Mouse (Mus musculus) liver, embryonic 14.5 days (tissue): Measurements from ENCODE around the gene Bcap29. TPM values are rescaled to one million over a fixed set of nuclear protein-coding genes. Genes with fewer than 3 reads are reported as not detected.
"Not testable (repeated sequence)": the region's sequence is repeated elsewhere in the genome, so short reads cannot be mapped to it uniquely, and the experiment has no call there.

Experiments
- ATAC-seq: fragments of 200-750 bp; cut with Nextera tagmentation; 2 replicates; pipeline ENCODE4 v1.8.0; 2017; ENCODE audit warnings: moderate number of reproducible peaks, mild to moderate bottlenecking, moderate library complexity; ENCODE audit not compliant: insufficient read depth
- DNase-seq, 3 experiments: peaks; one replicate each; pipeline ENCODE4 v3.0.0-alpha.2; 2012 to 2013; ENCODE audit warnings: low read depth in 3 of 3, low spot score in 3 of 3
- H3K27ac ChIP-seq: fragments of 300-500 bp; sonication (generic); 2 replicates; pipeline ENCODE4 v1.5.1; 2014; ENCODE audit warnings: moderate library complexity, mild to moderate bottlenecking, control low read depth, inconsistent platforms
- H3K27me3 ChIP-seq: fragments of 300-500 bp; sonication (generic); 2 replicates; pipeline ENCODE4 v1.6.1; 2014; ENCODE audit warnings: mild to moderate bottlenecking, low read length, moderate library complexity; ENCODE audit not compliant: control insufficient read depth, insufficient read depth
- H3K36me3 ChIP-seq: fragments of 300-500 bp; sonication (generic); replicated peaks from 2 replicates; pipeline ENCODE4 v1.6.1; 2014; ENCODE audit warnings: low read depth; ENCODE audit not compliant: control insufficient read depth, insufficient read depth
- H3K4me1 ChIP-seq, 2 experiments: fragments of 200-500 bp in 1 of 2; fragments of 300-500 bp in 1 of 2; sonication (generic) in 1 of 2; replicated peaks; 2 replicates each; pipeline ENCODE4 v1.6.1; 2012 to 2014; ENCODE audit warnings: antibody characterized with exemption in 1 of 2, inconsistent platforms in 1 of 2, low read length in 1 of 2; ENCODE audit not compliant: control insufficient read depth in 2 of 2, insufficient read depth in 2 of 2
- H3K4me2 ChIP-seq: fragments of 300-500 bp; sonication (generic); 2 replicates; pipeline ENCODE4 v1.6.1; 2014; ENCODE audit warnings: low read depth, mild to moderate bottlenecking, control low read depth, moderate library complexity
- H3K4me3 ChIP-seq, 2 experiments: fragments of 200-500 bp in 1 of 2; fragments of 300-500 bp in 1 of 2; sonication (generic) in 1 of 2; 2 replicates each; pipeline ENCODE4 v1.5.1; 2012 to 2014; ENCODE audit warnings: low read depth in 2 of 2, low read length in 2 of 2, mild to moderate bottlenecking in 2 of 2, control low read depth in 1 of 2, inconsistent platforms in 1 of 2, moderate library complexity in 1 of 2; ENCODE audit not compliant: insufficient read depth in 1 of 2
- H3K9ac ChIP-seq: fragments of 300-500 bp; sonication (generic); replicated peaks from 2 replicates; pipeline ENCODE4 v1.6.1; 2014; ENCODE audit warnings: mild to moderate bottlenecking, control low read depth, moderate library complexity
- H3K9me3 ChIP-seq: fragments of 300-500 bp; sonication (generic); 2 replicates; pipeline ENCODE4 v1.6.1; 2016; ENCODE audit warnings: low read length, mixed read lengths; ENCODE audit not compliant: control insufficient read depth
- CTCF ChIP-seq: IDR thresholded peaks from 2 replicates; pipeline ENCODE4 v1.5.1; 2016; ENCODE audit warnings: antibody characterized with exemption, low read depth, control low read depth
- EP300 ChIP-seq: IDR thresholded peaks from 2 replicates; pipeline ENCODE4 v1.6.1; 2016; ENCODE audit warnings: antibody characterized with exemption, low read depth
- WGBS: fragments of 180-500 bp; shearing (Covaris S2); extraction: QIAGEN DNeasy Blood & Tissue Kit; methylation state at CpG from one replicate; pipeline ENCODE4 v1.1.7; 2014; ENCODE audit not compliant: insufficient replicate concordance; 5-methylcytosine and 5-hydroxymethylcytosine counted together
- polyA plus RNA-seq, 2 experiments: library from polyadenylated mRNA; depleted of rRNA in 1 of 2; stranded (reverse) in 1 of 2; unstranded in 1 of 2; fragments of >200 nt; fragmentation: Nextera tagmentation in 1 of 2; extraction: Ambion mirVana in 1 of 2; gene quantifications; 2 replicates each; pipeline versions ENCODE4 v1.2.1 to v1.2.3; 2012 to 2014

The Bcap29 gene
- polyA plus RNA-seq, 2 experiments = 8.5 to 29.7 TPM

DNA sequence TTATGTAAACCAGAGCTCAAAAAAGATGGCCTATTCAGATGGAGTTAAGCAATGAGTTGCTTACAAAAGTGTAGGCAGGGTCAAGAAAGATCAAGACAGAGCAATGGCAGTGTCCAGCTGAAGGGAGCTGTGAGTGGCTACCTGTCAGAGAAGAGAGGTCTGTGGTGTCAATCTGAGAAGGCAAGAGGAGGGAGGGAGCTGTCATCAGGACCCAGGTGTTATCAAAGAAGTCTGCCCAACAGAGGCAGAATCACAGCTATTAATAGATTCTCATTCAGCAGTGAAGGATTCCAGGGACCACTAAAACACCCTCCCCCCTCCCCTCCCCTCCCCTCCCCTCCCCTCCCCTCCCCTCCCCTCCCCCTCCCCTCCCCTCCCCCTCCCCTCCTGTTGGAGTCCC, 65.8 kb downstream of the Bcap29 start:
- H3K36me3 ChIP-seq = no peaks in the 10 kb centered on the region
- no peak overlapping the region for H3K4me3 ChIP-seq
- no peaks in the 10 kb centered on the region for H3K9me3 ChIP-seq
- TF ChIP-seq CTCF (no peak), EP300 (no peak)
- H3K9ac ChIP-seq = no peak overlapping the region
- no peak overlapping the region for H3K4me2 ChIP-seq
- no peaks in the 10 kb centered on the region for H3K27me3 ChIP-seq
- ATAC-seq (no peak), DNase-seq (no peak)
- no peaks in the 10 kb centered on the region for H3K4me1 ChIP-seq
- H3K27ac ChIP-seq = no peak overlapping the region

DNA sequence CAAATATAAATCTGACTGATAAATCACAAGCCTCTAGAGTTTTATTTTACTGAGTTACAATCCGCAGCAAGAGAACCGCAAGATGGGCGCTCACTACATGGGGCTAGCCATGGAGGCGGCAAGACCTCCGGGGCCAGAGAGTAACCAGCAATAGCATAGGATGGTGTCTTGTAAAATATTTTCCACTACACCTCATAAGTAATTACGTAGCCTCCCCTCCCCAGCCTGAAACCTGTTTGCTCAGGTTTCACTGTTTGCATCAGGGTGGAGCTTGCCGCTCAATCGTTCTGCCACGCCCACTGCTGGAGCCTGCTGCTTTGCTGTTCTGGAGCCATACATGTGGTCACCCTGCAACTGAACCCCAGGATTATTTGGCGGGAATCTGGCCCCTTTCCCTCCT, 66.9 kb downstream of the Bcap29 start:
- not testable (repeated sequence) for H3K9ac ChIP-seq
- peak overlapping the region; percentile 6 to 20; a peak in 1 of 4 replicates for H3K4me3 ChIP-seq

DNA sequence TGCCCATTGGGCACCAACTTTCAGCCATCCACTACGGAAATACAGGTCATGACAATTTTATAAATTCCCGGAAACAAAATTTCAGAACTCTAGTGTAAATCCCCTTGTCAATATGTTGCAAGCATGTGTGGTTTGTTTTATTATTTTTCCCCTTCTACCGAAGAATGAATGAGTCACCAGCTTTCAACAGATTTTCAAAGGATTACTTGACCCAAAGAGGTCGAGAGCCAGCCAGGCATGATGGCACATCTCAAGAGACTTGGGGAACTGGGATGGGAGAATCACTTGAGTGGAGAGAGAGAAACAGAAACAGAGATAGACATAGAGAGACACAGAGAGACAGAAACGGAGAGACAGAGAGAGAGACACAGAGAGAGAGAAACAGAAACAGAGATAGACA, 73.7 kb downstream of the Bcap29 start:
- H3K27ac ChIP-seq = no peak overlapping the region
- H3K4me3 ChIP-seq = no peak overlapping the region
- TF ChIP-seq EP300 (no peak), CTCF (no peak)
- DNase-seq (no peak), ATAC-seq (no peak)
- no peaks in the 10 kb centered on the region for H3K9me3 ChIP-seq
- H3K9ac ChIP-seq = no peak overlapping the region
- H3K4me1 ChIP-seq = no peaks in the 10 kb centered on the region
- no peaks in the 10 kb centered on the region for H3K36me3 ChIP-seq
- WGBS = 55% methylated on average over 5 of the region's 5 CpGs
- no peak overlapping the region for H3K4me2 ChIP-seq
- H3K27me3 ChIP-seq = peaks cover 45% of the 10 kb centered on the region

More for the DNA sequence above, 66.9 kb downstream of the Bcap29 start:
- DNase-seq, H3K9me3 ChIP-seq, H3K36me3 ChIP-seq, H3K4me1 ChIP-seq, H3K27ac ChIP-seq, H3K27me3 ChIP-seq, ATAC-seq: not testable (repeated sequence)
- WGBS = 25% methylated on average over 10 of the region's 10 CpGs
- H3K4me2 ChIP-seq = peak overlapping the region; percentile 53

DNA sequence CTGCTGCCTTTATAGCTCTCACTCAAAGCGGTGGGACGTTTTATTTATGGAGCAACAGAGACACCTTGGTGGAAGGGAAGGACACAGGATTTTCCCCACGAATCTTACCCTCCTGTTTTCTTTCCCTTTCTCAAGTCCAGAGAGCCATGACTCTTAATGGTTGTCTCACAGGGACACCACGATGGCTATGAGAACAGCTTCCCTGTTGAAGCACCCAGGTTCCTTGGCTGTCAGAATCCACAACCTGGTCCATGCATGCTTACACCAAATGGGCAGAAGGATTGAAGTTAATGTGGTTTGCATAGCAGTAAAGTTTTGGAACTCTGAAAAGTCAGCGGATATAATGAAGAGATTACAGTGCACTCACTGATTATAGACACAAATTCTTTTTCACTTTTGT, 74.5 kb downstream of the Bcap29 start:
- WGBS = 12% methylated on average over 5 of the region's 5 CpGs
- Histone ChIP-seq H3K27me3 (peaks cover 45% of the 10 kb centered on the region), H3K9me3 (no peaks in the 10 kb centered on the region), H3K4me1 (no peaks in the 10 kb centered on the region), H3K4me2 (no peak overlapping the region), H3K4me3 (no peak overlapping the region), H3K36me3 (no peaks in the 10 kb centered on the region), H3K9ac (no peak overlapping the region), H3K27ac (no peak overlapping the region)
- ATAC-seq = no peak
- no peak for DNase-seq
- TF ChIP-seq CTCF (no peak), EP300 (no peak)

DNA sequence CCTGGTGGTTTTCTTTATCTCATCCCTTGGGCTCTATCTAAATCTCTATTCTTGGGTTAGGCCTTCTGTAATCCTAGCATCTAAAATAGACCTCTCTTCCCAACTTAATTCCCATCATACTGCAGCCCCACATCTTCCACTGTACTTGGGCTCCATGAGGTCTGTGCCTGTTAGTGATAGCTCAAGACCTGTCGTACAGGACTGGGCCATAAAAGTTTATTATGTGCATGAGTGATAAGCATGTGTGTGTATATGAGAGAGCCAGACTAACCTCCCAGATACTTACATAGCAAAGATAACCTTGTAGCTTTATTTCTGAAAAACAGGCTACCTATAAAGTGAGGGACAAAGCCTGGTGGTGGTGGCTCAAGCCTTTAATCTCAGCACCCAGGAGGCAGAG, 80.1 kb downstream of the Bcap29 start:
- Histone ChIP-seq H3K27ac (no peak overlapping the region), H3K4me3 (no peak overlapping the region), H3K9me3 (no peaks in the 10 kb centered on the region), H3K27me3 (peaks cover 24% of the 10 kb centered on the region), H3K4me1 (no peaks in the 10 kb centered on the region), H3K9ac (no peak overlapping the region), H3K4me2 (no peak overlapping the region), H3K36me3 (no peaks in the 10 kb centered on the region)
- no peak for TF ChIP-seq CTCF
- no peak for TF ChIP-seq EP300
- ATAC-seq (no peak), DNase-seq (no peak)
- 33% methylated on average over 1 of the region's 1 CpGs for WGBS

DNA sequence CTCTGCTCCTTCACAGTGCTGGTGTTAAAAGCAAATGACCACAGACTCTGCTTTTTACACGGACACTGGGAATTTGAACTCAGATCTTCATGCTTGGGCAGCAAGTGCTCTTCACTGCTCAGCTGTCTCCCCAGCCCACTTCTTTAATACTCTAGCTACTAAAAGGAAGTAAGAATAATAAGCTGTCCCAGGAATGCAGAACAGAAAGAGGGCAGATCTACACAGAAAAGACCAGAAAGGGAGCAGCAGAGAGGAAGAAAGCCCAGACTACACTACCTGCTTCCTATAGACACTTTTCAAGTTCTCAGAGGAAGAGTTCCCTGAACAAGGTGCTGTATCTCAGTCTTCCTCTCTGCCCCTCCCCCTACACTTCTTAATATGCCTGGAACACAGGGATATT, 83.2 kb downstream of the Bcap29 start:
- H3K36me3 ChIP-seq = no peaks in the 10 kb centered on the region
- 50% methylated on average over 1 of the region's 1 CpGs for WGBS
- no peak for DNase-seq
- no peak overlapping the region for H3K27ac ChIP-seq
- H3K4me3 ChIP-seq = no peak overlapping the region
- H3K4me1 ChIP-seq = no peaks in the 10 kb centered on the region
- ATAC-seq = no peak
- TF ChIP-seq CTCF = no peak
- H3K9me3 ChIP-seq = no peaks in the 10 kb centered on the region
- no peak overlapping the region for H3K4me2 ChIP-seq
- no peak overlapping the region for H3K9ac ChIP-seq
- no peaks in the 10 kb centered on the region; the same call in 1 of the 2 replicates for H3K27me3 ChIP-seq
